Mouse (Mus musculus) embryonic facial prominence, embryonic 15.5 days (tissue): ENCODE measurements around the gene Rnft2. TPM values are rescaled to one million over a fixed set of nuclear protein-coding genes. Genes with fewer than 3 reads are reported as not detected.
A peak's percentile ranks its signal among the peaks of the same experiment; 100 is the strongest.

Source experiments
- ATAC-seq: fragments of 200-750 bp; cut with Nextera tagmentation; 2 replicates; pipeline ENCODE4 v1.8.0; 2017; ENCODE audit warnings: low read depth, moderate TSS enrichment; ENCODE audit not compliant: insufficient number of reproducible peaks, low FRiP score, low TSS enrichment
- H3K27ac ChIP-seq: fragments of 300-500 bp; sonication (generic); replicated peaks from 2 replicates; pipeline ENCODE4 v1.5.1; 2015; ENCODE audit warnings: mild to moderate bottlenecking, inconsistent platforms
- H3K27me3 ChIP-seq: fragments of 300-500 bp; sonication (generic); 2 replicates; pipeline ENCODE4 v1.6.1; 2015; ENCODE audit warnings: inconsistent platforms
- H3K36me3 ChIP-seq: fragments of 300-500 bp; sonication (generic); 2 replicates; pipeline ENCODE4 v1.6.1; 2015; ENCODE audit warnings: mild to moderate bottlenecking, inconsistent platforms
- H3K4me1 ChIP-seq: fragments of 300-500 bp; sonication (generic); 2 replicates; pipeline ENCODE4 v1.6.1; 2015; ENCODE audit warnings: inconsistent platforms
- H3K4me2 ChIP-seq: fragments of 300-500 bp; sonication (generic); replicated peaks from 2 replicates; pipeline ENCODE4 v1.6.1; 2015; ENCODE audit warnings: mild to moderate bottlenecking, inconsistent platforms
- H3K4me3 ChIP-seq: fragments of 300-500 bp; sonication (generic); replicated peaks from 2 replicates; pipeline ENCODE4 v1.5.1; 2015; ENCODE audit warnings: mild to moderate bottlenecking, inconsistent platforms
- H3K9ac ChIP-seq: fragments of 300-500 bp; sonication (generic); 2 replicates; pipeline ENCODE4 v1.6.1; 2015; ENCODE audit warnings: inconsistent platforms
- H3K9me3 ChIP-seq: fragments of 300-500 bp; sonication (generic); replicated peaks from 2 replicates; pipeline ENCODE4 v1.6.1; 2016; ENCODE audit warnings: inconsistent platforms
- WGBS: fragments of 180-500 bp; shearing (Covaris S2); methylation state at CpG from one replicate; pipeline ENCODE4 v1.1.7; 2015; 5-methylcytosine and 5-hydroxymethylcytosine counted together
- polyA plus RNA-seq: library from polyadenylated mRNA; unstranded; fragments of >200 nt; fragmentation: Nextera tagmentation; extraction: Ambion mirVana; gene quantifications from 2 replicates; pipeline ENCODE4 v1.2.1, GENCODE M21; 2015

The Rnft2 gene
- polyA plus RNA-seq, 1 experiment from 2014 or later: 4.3 TPM

DNA sequence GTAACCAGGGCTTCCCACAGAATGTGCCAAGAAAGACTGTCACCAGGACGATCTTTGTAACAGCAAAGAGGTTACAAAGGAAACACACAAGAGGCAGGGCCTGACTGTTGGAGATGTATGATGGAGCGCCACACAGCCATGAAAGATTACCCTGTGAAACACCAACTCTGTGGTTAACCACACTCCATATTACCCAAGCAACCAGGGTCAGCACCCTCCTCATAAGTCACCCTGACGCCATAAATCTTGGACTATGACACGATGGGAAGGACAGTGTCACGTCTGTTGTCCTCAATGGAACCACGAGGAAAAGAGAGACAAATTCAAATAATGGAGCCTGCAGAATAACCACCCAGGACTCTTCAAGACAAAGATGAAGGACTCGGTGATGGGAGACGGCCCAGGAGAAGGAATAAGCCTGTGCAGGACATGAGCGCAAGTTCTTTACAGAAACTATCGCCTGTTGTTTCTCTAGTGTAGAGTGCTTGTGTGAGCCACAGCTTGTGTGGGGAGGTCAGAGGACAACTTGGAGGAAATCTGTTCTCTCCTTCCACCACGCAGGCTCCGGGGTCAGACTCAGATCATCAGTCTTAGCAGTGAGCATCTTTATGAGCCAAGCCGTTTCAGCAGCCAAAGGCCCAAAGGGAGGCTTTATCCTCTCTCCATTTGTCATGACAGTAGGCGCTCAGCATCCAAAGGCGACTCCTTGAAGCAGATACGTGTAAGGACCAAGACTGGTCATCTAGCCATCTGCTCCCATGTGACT lies 40.1 kb downstream of the Rnft2 start:
- Histone ChIP-seq H3K36me3 (0 out of 2 replicates have a peak, but pooled peaks cover 6% of the 10 kb centered on the region), H3K27ac (no peak overlapping the region), H3K9ac (no peak overlapping the region), H3K4me1 (no peaks in the 10 kb centered on the region), H3K4me3 (no peak overlapping the region), H3K9me3 (no peaks in the 10 kb centered on the region), H3K4me2 (no peak overlapping the region), H3K27me3 (no peaks in the 10 kb centered on the region)
- WGBS: 83% methylated on average over 16 of the region's 16 CpGs
- no peak for ATAC-seq

- 62% methylated on average over 5 of the region's 5 CpGs for WGBS
- H3K4me2 ChIP-seq: no peak overlapping the region
- no peak overlapping the region for H3K9ac ChIP-seq
- 0 out of 2 replicates have a peak, but pooled peaks cover 6% of the 10 kb centered on the region for H3K36me3 ChIP-seq
- H3K4me1 ChIP-seq: no peaks in the 10 kb centered on the region
- no peak overlapping the region for H3K4me3 ChIP-seq
- H3K9me3 ChIP-seq: no peaks in the 10 kb centered on the region
- no peak overlapping the region for H3K27ac ChIP-seq
- no peaks in the 10 kb centered on the region for H3K27me3 ChIP-seq
- no peak for ATAC-seq
Observed at GRCm38 (mm10) chr5:118199670-118200069, 45.2 kb downstream of the Rnft2 start.

GRCm38 (mm10) chr5:118197421-118197820 lies 47.5 kb downstream of the Rnft2 start:
- no peak overlapping the region for H3K9ac ChIP-seq
- no peaks in the 10 kb centered on the region for H3K4me1 ChIP-seq
- peaks cover 5% of the 10 kb centered on the region; the same call in 1 of the 2 replicates for H3K27me3 ChIP-seq
- no peak overlapping the region for H3K27ac ChIP-seq
- no peak overlapping the region for H3K4me2 ChIP-seq
- WGBS: 58% methylated on average over 13 of the region's 13 CpGs
- H3K36me3 ChIP-seq: 0 out of 2 replicates have a peak, but pooled peaks cover 5% of the 10 kb centered on the region
- ATAC-seq: no peak
- H3K9me3 ChIP-seq: no peaks in the 10 kb centered on the region
- H3K4me3 ChIP-seq: no peak overlapping the region

DNA sequence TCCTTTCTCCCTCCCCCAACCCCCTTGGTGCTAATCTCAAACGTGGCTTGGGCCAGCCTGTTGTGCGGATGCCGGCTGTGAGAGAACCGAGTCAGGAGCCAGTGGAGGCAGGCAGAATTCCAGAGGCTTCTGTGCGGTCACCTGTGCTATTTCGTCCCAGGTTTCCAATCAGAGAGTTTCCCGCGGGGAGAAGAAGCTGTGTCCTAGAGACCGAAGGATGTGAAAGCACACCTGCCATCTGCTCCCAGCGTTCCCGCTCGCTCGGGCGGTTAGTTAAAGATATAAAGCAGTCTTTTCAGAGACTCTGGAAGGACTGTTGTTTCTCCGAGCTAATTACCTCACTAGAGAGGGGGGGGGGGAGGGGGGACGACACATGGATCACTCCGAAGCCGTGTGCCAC lies 52.7 kb downstream of the Rnft2 start:
- Histone ChIP-seq H3K4me2 (no peak overlapping the region), H3K9me3 (no peaks in the 10 kb centered on the region), H3K9ac (no peak overlapping the region), H3K36me3 (no peaks in the 10 kb centered on the region), H3K4me3 (no peak overlapping the region), H3K4me1 (no peaks in the 10 kb centered on the region), H3K27ac (no peak overlapping the region), H3K27me3 (peaks cover 5% of the 10 kb centered on the region; the same call in 1 of the 2 replicates)
- WGBS: 24% methylated on average over 18 of the region's 18 CpGs
- no peak for ATAC-seq

- Histone ChIP-seq H3K9me3 (no peaks in the 10 kb centered on the region), H3K27ac (no peak overlapping the region), H3K27me3 (peaks cover 5% of the 10 kb centered on the region; the same call in 1 of the 2 replicates), H3K4me2 (no peak overlapping the region), H3K4me3 (no peak overlapping the region), H3K36me3 (no peaks in the 10 kb centered on the region), H3K9ac (no peak overlapping the region), H3K4me1 (no peaks in the 10 kb centered on the region)
- no peak for ATAC-seq
- WGBS: 81% methylated on average over 9 of the region's 9 CpGs
Observed at GRCm38 (mm10) chr5:118190491-118190890, 54.4 kb downstream of the Rnft2 start.

- WGBS: 29% methylated on average over 6 of the region's 6 CpGs
- no peaks in the 10 kb centered on the region for H3K36me3 ChIP-seq
- H3K9ac ChIP-seq: no peak overlapping the region
- no peaks in the 10 kb centered on the region for H3K9me3 ChIP-seq
- peaks cover 3% of the 10 kb centered on the region; the same call in 1 of the 2 replicates for H3K27me3 ChIP-seq
- no peak overlapping the region for H3K4me3 ChIP-seq
- H3K27ac ChIP-seq: no peak overlapping the region
- ATAC-seq: no peak
- no peaks in the 10 kb centered on the region for H3K4me1 ChIP-seq
- H3K4me2 ChIP-seq: no peak overlapping the region
Observed at GRCm38 (mm10) chr5:118188356-118188755, 56.6 kb downstream of the Rnft2 start.

DNA sequence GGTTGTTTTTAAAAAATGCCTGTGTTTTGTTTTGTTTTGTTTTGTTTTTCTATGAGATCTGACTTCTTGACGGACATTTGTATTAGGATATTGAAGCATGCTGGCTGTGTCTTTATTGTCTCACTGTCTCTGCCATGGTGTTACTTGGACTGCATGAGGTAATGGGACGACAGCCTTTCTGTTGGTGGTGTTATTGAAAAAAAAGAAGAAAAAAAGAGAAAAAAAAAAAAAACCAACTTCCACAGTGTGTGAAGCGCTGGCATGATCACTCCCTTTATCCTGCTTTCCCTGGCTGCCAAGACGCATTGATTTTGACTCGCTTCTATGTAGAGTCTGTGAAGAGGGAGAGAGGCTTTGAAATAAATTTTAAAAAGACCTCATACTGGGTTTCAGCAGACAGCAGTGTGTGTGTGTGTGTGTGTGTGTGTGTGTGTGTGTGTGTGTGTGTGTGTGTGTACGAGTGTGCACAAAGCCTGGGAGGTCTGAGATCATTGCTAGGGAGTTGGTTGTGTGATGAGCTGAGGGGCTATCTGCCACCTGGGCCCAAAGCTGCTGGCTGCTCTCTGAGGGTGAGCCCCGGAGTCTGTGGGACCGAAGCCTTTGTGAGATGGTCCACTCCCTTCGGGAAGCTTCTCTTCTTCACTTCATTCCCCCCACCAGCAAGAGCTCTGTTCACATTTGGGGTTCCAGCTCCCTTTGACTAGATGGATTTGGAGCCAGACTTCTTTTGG lies 57.8 kb downstream of the Rnft2 start:
- Histone ChIP-seq H3K27ac (no peak overlapping the region), H3K9me3 (no peaks in the 10 kb centered on the region), H3K36me3 (no peaks in the 10 kb centered on the region), H3K4me2 (no peak overlapping the region), H3K4me3 (no peak overlapping the region), H3K9ac (no peak overlapping the region), H3K27me3 (no peaks in the 10 kb centered on the region), H3K4me1 (no peaks in the 10 kb centered on the region)
- WGBS: 69% methylated on average over 9 of the region's 9 CpGs
- no peak for ATAC-seq

GRCm38 (mm10) chr5:118177640-118178039 lies 67.3 kb downstream of the Rnft2 start:
- Histone ChIP-seq H3K36me3 (no peaks in the 10 kb centered on the region), H3K27me3 (peaks cover 32% of the 10 kb centered on the region), H3K27ac (no peak overlapping the region), H3K4me3 (no peak overlapping the region), H3K9me3 (0 out of 2 replicates have a peak, but pooled peaks cover 4% of the 10 kb centered on the region), H3K9ac (no peak overlapping the region), H3K4me2 (no peak overlapping the region), H3K4me1 (peaks cover 8% of the 10 kb centered on the region)
- ATAC-seq: no peak
- WGBS: 61% methylated on average over 7 of the region's 7 CpGs

- peaks cover 52% of the 10 kb centered on the region for H3K27me3 ChIP-seq
- no peak overlapping the region for H3K4me2 ChIP-seq
- peaks cover 24% of the 10 kb centered on the region for H3K4me1 ChIP-seq
- WGBS: 30% methylated on average over 2 of the region's 2 CpGs
- no peak overlapping the region for H3K9ac ChIP-seq
- no peaks in the 10 kb centered on the region for H3K36me3 ChIP-seq
- no peak overlapping the region for H3K4me3 ChIP-seq
- H3K27ac ChIP-seq: no peak overlapping the region
- 0 out of 2 replicates have a peak, but pooled peaks cover 4% of the 10 kb centered on the region for H3K9me3 ChIP-seq
- ATAC-seq: no peak
Observed at GRCm38 (mm10) chr5:118175137-118175536, 69.8 kb downstream of the Rnft2 start.

- Histone ChIP-seq H3K4me2 (peak overlapping the region; percentile 38), H3K36me3 (no peaks in the 10 kb centered on the region), H3K4me3 (peak overlapping the region; percentile 20; the same call in 1 of the 2 replicates), H3K4me1 (peaks cover 31% of the 10 kb centered on the region), H3K9me3 (0 out of 2 replicates have a peak, but pooled peaks cover 4% of the 10 kb centered on the region), H3K9ac (no peak overlapping the region), H3K27me3 (peaks cover 57% of the 10 kb centered on the region), H3K27ac (no peak overlapping the region)
- ATAC-seq: no peak
- 1% methylated on average over 21 of the region's 22 CpGs for WGBS
Observed at GRCm38 (mm10) chr5:118174310-118175009, 70.5 kb downstream of the Rnft2 start.
